Mouse (Mus musculus) stomach, postnatal 0 days (tissue): ENCODE results near the gene Prrx2. TPM values are rescaled to one million over a fixed set of nuclear protein-coding genes. Genes with fewer than 3 reads are reported as not detected.
A peak's percentile ranks its signal among the peaks of the same experiment; 100 is the strongest.

Source experiments
- ATAC-seq: fragments of 200-750 bp; cut with Nextera tagmentation; 2 replicates; pipeline ENCODE4 v1.8.0; 2017; ENCODE audit not compliant: low FRiP score, low TSS enrichment
- DNase-seq: peaks from one replicate; pipeline ENCODE4 v3.0.0-alpha.2; 2016; ENCODE audit warnings: low spot score
- H3K27ac ChIP-seq: fragments of 300-500 bp; sonication (generic); replicated peaks from 2 replicates; pipeline ENCODE4 v1.5.1; 2014; ENCODE audit warnings: mild to moderate bottlenecking, control low read depth
- H3K27me3 ChIP-seq: fragments of 300-500 bp; sonication (generic); 2 replicates; pipeline ENCODE4 v1.6.1; 2014; ENCODE audit warnings: low read length; ENCODE audit not compliant: control insufficient read depth, insufficient read depth
- H3K36me3 ChIP-seq: fragments of 300-500 bp; sonication (generic); 2 replicates; pipeline ENCODE4 v1.6.1; 2014; ENCODE audit warnings: low read length, mixed read lengths; ENCODE audit not compliant: control insufficient read depth, insufficient read depth
- H3K4me1 ChIP-seq: fragments of 300-500 bp; sonication (generic); replicated peaks from 2 replicates; pipeline ENCODE4 v1.6.1; 2014; ENCODE audit warnings: antibody characterized with exemption; ENCODE audit not compliant: control insufficient read depth, insufficient read depth
- H3K4me2 ChIP-seq: fragments of 300-500 bp; sonication (generic); replicated peaks from 2 replicates; pipeline ENCODE4 v1.6.1; 2014; ENCODE audit warnings: low read depth, mild to moderate bottlenecking, control low read depth, moderate library complexity
- H3K4me3 ChIP-seq: fragments of 300-500 bp; sonication (generic); 2 replicates; pipeline ENCODE4 v1.5.1; 2014; ENCODE audit warnings: low read depth, low read length, control low read depth
- H3K9ac ChIP-seq: fragments of 300-500 bp; sonication (generic); 2 replicates; pipeline ENCODE4 v1.6.1; 2014; ENCODE audit warnings: mild to moderate bottlenecking, low read length, control low read depth, mixed read lengths
- H3K9me3 ChIP-seq: fragments of 300-500 bp; sonication (generic); 2 replicates; pipeline ENCODE4 v1.6.1; 2016; ENCODE audit warnings: low read length; ENCODE audit not compliant: control insufficient read depth
- CTCF ChIP-seq: IDR thresholded peaks from 2 replicates; pipeline ENCODE4 v1.5.1; 2016; ENCODE audit warnings: antibody characterized with exemption, low read depth, mild to moderate bottlenecking, moderate library complexity
- EP300 ChIP-seq: optimal IDR thresholded peaks from 2 replicates; pipeline ENCODE3; 2016; ENCODE audit warnings: antibody characterized with exemption
- WGBS: fragments of 180-500 bp; shearing (Covaris S2); extraction: QIAGEN DNeasy Blood & Tissue Kit; methylation state at CpG from one replicate; pipeline ENCODE4 v1.1.7; 2014; 5-methylcytosine and 5-hydroxymethylcytosine counted together
- polyA plus RNA-seq: library from polyadenylated mRNA; unstranded; fragments of >200 nt; fragmentation: Nextera tagmentation; extraction: Ambion mirVana; gene quantifications from 2 replicates; pipeline ENCODE4 v1.2.1, GENCODE M21; 2015

Gene Prrx2
- polyA plus RNA-seq, 1 experiment from 2014 or later = 1.8 TPM

DNA sequence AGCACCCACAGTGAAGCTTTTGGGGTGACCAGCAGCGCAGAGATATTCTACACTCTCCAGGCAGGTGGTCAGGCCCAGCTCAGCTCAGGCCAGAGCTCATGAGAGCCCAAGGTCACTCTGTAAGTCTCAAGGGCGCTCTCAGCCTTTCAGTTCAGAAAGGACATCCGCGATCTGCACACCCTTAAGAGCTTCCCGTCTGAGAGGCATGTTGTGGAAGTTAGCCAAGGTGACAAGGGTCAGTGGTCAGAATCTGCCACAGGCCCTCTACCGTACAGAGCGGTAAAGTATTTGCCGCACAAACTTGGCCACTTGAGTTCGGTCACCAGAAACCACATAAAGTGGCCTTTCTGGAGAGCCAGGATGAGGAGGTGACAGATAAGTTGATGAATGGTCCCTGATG lies 28.8 kb downstream of the Prrx2 start:
- no peak overlapping the region for H3K27ac ChIP-seq
- no peak overlapping the region for H3K4me2 ChIP-seq
- WGBS = 79% methylated on average over 9 of the region's 9 CpGs
- no peaks in the 10 kb centered on the region for H3K9me3 ChIP-seq
- ATAC-seq = no peak
- H3K9ac ChIP-seq = no peak overlapping the region
- H3K36me3 ChIP-seq = no peaks in the 10 kb centered on the region
- H3K4me3 ChIP-seq = no peak overlapping the region
- H3K27me3 ChIP-seq = no peaks in the 10 kb centered on the region
- DNase-seq = no peak
- H3K4me1 ChIP-seq = 0 out of 2 replicates have a peak, but pooled peaks cover 4% of the 10 kb centered on the region
- no peak for TF ChIP-seq CTCF

- peak; percentile 34 for DNase-seq
- TF ChIP-seq EP300 (no peak), CTCF (no peak)
- Histone ChIP-seq H3K4me1 (0 out of 2 replicates have a peak, but pooled peaks cover 4% of the 10 kb centered on the region), H3K9ac (peak overlapping the region; percentile 51), H3K27me3 (no peaks in the 10 kb centered on the region), H3K9me3 (no peaks in the 10 kb centered on the region), H3K4me2 (peak overlapping the region; percentile 61), H3K4me3 (peak overlapping the region; percentile 37), H3K36me3 (no peaks in the 10 kb centered on the region), H3K27ac (peak overlapping the region; percentile 63; the same call in 1 of the 2 replicates)
- peak; percentile 65 for ATAC-seq
- WGBS = 1% methylated on average over 35 of the region's 35 CpGs
Measured at GRCm38 (mm10) chr2:30864968-30865381, 30.2 kb downstream of the Prrx2 start.

DNA sequence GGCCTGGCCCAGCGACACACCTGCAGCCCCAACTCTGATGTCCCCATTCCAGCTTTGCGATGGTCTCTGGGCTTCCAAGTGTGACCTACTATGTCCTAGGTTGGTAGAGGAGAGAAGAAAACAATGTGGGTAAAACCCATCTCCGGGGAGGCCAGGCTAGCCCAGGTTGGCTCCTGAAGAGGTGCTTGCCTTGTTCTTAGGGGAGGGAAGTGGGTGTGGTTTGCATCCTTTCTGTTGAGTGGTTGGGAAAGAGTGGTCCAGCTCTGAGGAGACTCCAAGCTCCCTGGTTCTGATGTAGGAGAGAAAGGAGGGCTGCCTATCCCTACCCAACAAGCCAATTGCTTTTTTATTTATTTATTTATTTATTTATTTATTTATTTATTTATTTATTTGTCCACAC lies 30.7 kb downstream of the Prrx2 start:
- DNase-seq = no peak
- peak overlapping the region; percentile 37; the same call in 1 of the 2 replicates for H3K4me3 ChIP-seq
- H3K9ac ChIP-seq = no peak overlapping the region
- H3K36me3 ChIP-seq = no peaks in the 10 kb centered on the region
- H3K27me3 ChIP-seq = no peaks in the 10 kb centered on the region
- no peaks in the 10 kb centered on the region for H3K9me3 ChIP-seq
- 0 out of 2 replicates have a peak, but pooled peaks cover 4% of the 10 kb centered on the region for H3K4me1 ChIP-seq
- 55% methylated on average over 3 of the region's 3 CpGs for WGBS
- H3K27ac ChIP-seq = no peak overlapping the region
- no peak for ATAC-seq
- peak overlapping the region; percentile 61 for H3K4me2 ChIP-seq
- TF ChIP-seq EP300 (no peak), CTCF (no peak)

- WGBS = 64% methylated on average over 8 of the region's 8 CpGs
- no peak overlapping the region for H3K27ac ChIP-seq
- no peak overlapping the region for H3K4me2 ChIP-seq
- no peaks in the 10 kb centered on the region for H3K4me1 ChIP-seq
- H3K36me3 ChIP-seq = no peaks in the 10 kb centered on the region
- DNase-seq (no peak), ATAC-seq (no peak)
- H3K27me3 ChIP-seq = no peaks in the 10 kb centered on the region
- no peak overlapping the region for H3K9ac ChIP-seq
- H3K4me3 ChIP-seq = no peak overlapping the region
- no peak for TF ChIP-seq EP300
- TF ChIP-seq CTCF = no peak
- no peaks in the 10 kb centered on the region for H3K9me3 ChIP-seq
Measured at GRCm38 (mm10) chr2:30870863-30871262, 36.1 kb downstream of the Prrx2 start.

DNA sequence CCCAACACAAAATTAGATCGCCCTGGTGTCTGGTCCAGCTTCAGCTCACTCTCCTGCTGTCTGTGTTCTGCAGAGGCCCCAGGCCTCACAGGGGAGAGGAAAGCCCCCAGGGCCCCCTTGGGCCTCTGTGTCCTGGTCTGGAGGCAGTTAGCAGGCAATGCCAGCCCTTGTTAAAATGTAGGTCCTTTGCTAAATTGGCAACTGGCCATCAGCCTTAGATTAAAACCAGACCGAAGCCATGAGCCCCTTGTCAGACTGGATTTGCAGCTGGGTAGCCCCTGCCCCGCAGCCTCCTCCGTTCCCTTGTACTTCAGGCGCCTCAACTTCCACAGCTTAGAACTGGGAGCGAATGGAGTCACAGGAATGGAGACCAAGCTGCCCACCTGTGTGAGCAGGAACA lies 37.9 kb downstream of the Prrx2 start:
- H3K4me2 ChIP-seq = no peak overlapping the region
- no peak overlapping the region for H3K27ac ChIP-seq
- no peak for DNase-seq
- WGBS = 72% methylated on average over 6 of the region's 6 CpGs
- no peaks in the 10 kb centered on the region for H3K4me1 ChIP-seq
- no peak for TF ChIP-seq EP300
- no peak for TF ChIP-seq CTCF
- no peaks in the 10 kb centered on the region for H3K9me3 ChIP-seq
- no peak overlapping the region for H3K4me3 ChIP-seq
- H3K36me3 ChIP-seq = no peaks in the 10 kb centered on the region
- no peak for ATAC-seq
- no peak overlapping the region for H3K9ac ChIP-seq
- no peaks in the 10 kb centered on the region for H3K27me3 ChIP-seq

GRCm38 (mm10) chr2:30874445-30874844 lies 39.7 kb downstream of the Prrx2 start:
- Histone ChIP-seq H3K4me1 (no peaks in the 10 kb centered on the region), H3K4me3 (no peak overlapping the region), H3K9ac (no peak overlapping the region), H3K36me3 (no peaks in the 10 kb centered on the region), H3K27me3 (no peaks in the 10 kb centered on the region), H3K9me3 (no peaks in the 10 kb centered on the region), H3K27ac (no peak overlapping the region), H3K4me2 (no peak overlapping the region)
- ATAC-seq (no peak), DNase-seq (no peak)
- TF ChIP-seq CTCF (no peak), EP300 (no peak)
- 43% methylated on average over 10 of the region's 10 CpGs for WGBS
